In the genomic region with DNA sequence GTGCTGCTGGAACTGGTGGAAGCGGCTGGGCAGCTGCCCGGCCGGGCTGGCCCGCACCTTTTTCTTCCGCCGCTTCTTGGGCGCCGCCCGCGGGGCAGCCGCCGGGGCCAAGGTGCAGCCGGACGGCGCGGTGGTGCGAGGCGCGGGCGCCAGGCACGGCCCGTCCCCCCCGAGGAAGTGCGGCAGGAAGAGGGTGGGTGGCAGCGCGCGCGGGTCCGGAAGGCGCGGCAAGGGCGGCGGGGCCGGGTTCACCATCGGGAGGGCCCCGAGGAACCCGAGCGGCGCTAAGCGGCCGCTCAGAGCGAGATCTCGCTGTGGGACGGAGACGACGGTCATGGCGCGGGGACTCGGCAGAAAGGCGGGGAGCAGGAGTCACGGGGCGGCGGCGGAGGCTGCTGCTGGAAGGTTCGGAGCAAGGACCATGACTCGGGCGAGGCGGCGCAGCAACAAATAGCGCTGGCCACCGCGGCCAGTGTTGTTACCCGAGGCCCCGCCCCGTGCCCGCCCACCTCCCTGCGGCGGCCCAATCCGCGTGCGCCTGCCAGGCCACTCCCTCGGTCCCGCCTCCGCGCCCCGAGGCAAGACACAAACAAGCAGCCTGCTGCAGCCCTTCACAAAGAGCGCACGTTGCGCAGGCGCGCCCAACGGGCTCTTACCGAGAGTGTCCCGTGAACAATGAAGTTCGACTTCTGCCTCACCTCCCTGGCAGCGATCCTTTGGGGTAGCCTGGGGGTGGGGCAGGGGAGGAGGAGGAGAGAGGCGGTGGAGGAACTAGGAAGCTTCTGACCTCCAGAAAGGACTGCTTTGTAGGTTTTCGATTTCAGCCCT, we compare ENCODE assay signal across 7 mouse cellular contexts. TPM values are rescaled to one million over a fixed set of nuclear protein-coding genes. Genes with fewer than 3 reads are reported as not detected.
DNase-seq lines count a peak whose midpoint lies in the region; ATAC-seq and TF ChIP-seq lines count a peak whose summit lies in the region.

No protein-coding gene starts in this region.

- peak; percentile 99 for DNase-seq in adrenal gland, adult 2 months
- peak; percentile 99 for DNase-seq in embryo, embryonic 11.5 days (ENCODE audit: low read depth, low spot score)
- DNase-seq in gastrocnemius, postnatal 4 days (ENCODE audit: low spot score in 2 of 2): peak; percentile 97 to 98
- DNase-seq in left cerebral cortex, postnatal 4 days: peak; percentile 99

- no peaks in the 10 kb centered on the region for H3K27me3 ChIP-seq in intestine, postnatal 0 days (replicated peaks; ENCODE audit: control insufficient read depth, insufficient read depth, low read length)
- no peaks in the 10 kb centered on the region for H3K27me3 ChIP-seq in midbrain, embryonic 12.5 days
- no peaks in the 10 kb centered on the region for H3K27me3 ChIP-seq in small intestine, adult 2 months (ENCODE audit: control insufficient read depth, insufficient read depth, low read length)

- peak; percentile 90 for ATAC-seq in intestine, postnatal 0 days
- ATAC-seq in midbrain, embryonic 12.5 days (ENCODE audit: low FRiP score, low read depth): peak; percentile 93

- H3K4me3 ChIP-seq in intestine, postnatal 0 days (ENCODE audit: low read depth, low read length): peak overlapping the region; percentile 92
- H3K4me3 ChIP-seq in midbrain, embryonic 12.5 days: peak overlapping the region; percentile 72
- H3K4me3 ChIP-seq in small intestine, adult 2 months (ENCODE audit: low read depth, low read length): peak overlapping the region; percentile 75

- WGBS in intestine, postnatal 0 days: 0% methylated on average over 63 of the region's 88 CpGs
- WGBS in midbrain, embryonic 12.5 days: under 1% methylated on average over 57 of the region's 88 CpGs
- under 1% methylated on average over 88 of the region's 88 CpGs for WGBS in small intestine, adult 2 months

- peak overlapping the region; percentile 68 for H3K4me2 ChIP-seq in intestine, postnatal 0 days (replicated peaks; ENCODE audit: low read depth)
- H3K4me2 ChIP-seq in midbrain, embryonic 12.5 days (replicated peaks): peak overlapping the region; percentile 78

- H3K36me3 ChIP-seq in intestine, postnatal 0 days (ENCODE audit: control insufficient read depth, insufficient read depth): peaks cover 26% of the 10 kb centered on the region
- H3K36me3 ChIP-seq in midbrain, embryonic 12.5 days: peaks cover 29% of the 10 kb centered on the region
- peaks cover 20% of the 10 kb centered on the region for H3K36me3 ChIP-seq in small intestine, adult 2 months (ENCODE audit: control insufficient read depth, insufficient read depth, low read length)

- H3K27ac ChIP-seq in intestine, postnatal 0 days (ENCODE audit: low read depth, low read length): peak overlapping the region; percentile 100
- H3K27ac ChIP-seq in midbrain, embryonic 12.5 days (replicated peaks): peak overlapping the region; percentile 97
- peak overlapping the region; percentile 97 for H3K27ac ChIP-seq in small intestine, adult 2 months (ENCODE audit: insufficient read depth, low read depth, low read length)

- TF ChIP-seq POLR2A in small intestine, adult 2 months (IDR thresholded peaks at IDR 0.05; ENCODE audit: low read depth, low read length): peak; percentile 94

- peak overlapping the region; percentile 100 for H3K9ac ChIP-seq in intestine, postnatal 0 days (ENCODE audit: low read depth, low read length)
- peak overlapping the region; percentile 96 for H3K9ac ChIP-seq in midbrain, embryonic 12.5 days (replicated peaks)

- no peak for TF ChIP-seq CTCF in intestine, postnatal 0 days (IDR thresholded peaks at IDR 0.05; ENCODE audit: low read depth)
- TF ChIP-seq CTCF in small intestine, adult 2 months (IDR thresholded peaks at IDR 0.05; ENCODE audit: extremely low read depth, insufficient read length, insufficient replicate concordance, low read depth, low read length): no peak

- H3K9me3 ChIP-seq in intestine, postnatal 0 days (ENCODE audit: control insufficient read depth): no peaks in the 10 kb centered on the region
- H3K9me3 ChIP-seq in midbrain, embryonic 12.5 days: no peaks in the 10 kb centered on the region

- intact Hi-C loops in left cerebral cortex, postnatal 4 days (cut with DNase I): no loop called here

- no peaks in the 10 kb centered on the region; the same call in none of the 2 replicates for H3K4me1 ChIP-seq in intestine, postnatal 0 days (replicated peaks; ENCODE audit: control insufficient read depth, insufficient read depth, low read length)
- H3K4me1 ChIP-seq in midbrain, embryonic 12.5 days: peaks cover 19% of the 10 kb centered on the region
- H3K4me1 ChIP-seq in small intestine, adult 2 months (ENCODE audit: control insufficient read depth, insufficient read depth, insufficient read length, low read length): 0 out of 2 replicates have a peak, but pooled peaks cover 4% of the 10 kb centered on the region

RNA-seq across cellular contexts. Expression of a gene that starts 39.5 kb away (rescaled TPM):
- under 1 TPM; 0.55 to 0.98 TPM for total RNA-seq in adrenal gland, adult 2 months (2021)
- polyA plus RNA-seq in adrenal gland, adult 2 months (2012; rRNA removed): 0.22 and 0.85 TPM in 2 replicates
- total RNA-seq in gastrocnemius, postnatal 4 days (2021): under 1 TPM in 1 of 2 experiments, not detected in 1; 0.08 TPM
- polyA plus RNA-seq in intestine, postnatal 0 days (2015; fragmentation: Nextera tagmentation; extraction: Ambion mirVana): 1.5 and 2.0 TPM in 2 replicates
- 10 to 100 TPM; 46.7 to 48.9 TPM for total RNA-seq in left cerebral cortex, postnatal 4 days (2021)
- polyA plus RNA-seq in midbrain, embryonic 12.5 days (2016; fragmentation: Nextera tagmentation; extraction: Ambion mirVana): 14.3 and 16.9 TPM in 2 replicates
- polyA plus RNA-seq in small intestine, adult 2 months (2012; rRNA removed): 0.15 TPM in 1 of 2 replicates, not detected in the other

RNA-seq across cellular contexts. Expression of a gene that starts 41.7 kb away (rescaled TPM):
- 100 to 1,000 TPM; 165 to 239 TPM for total RNA-seq in adrenal gland, adult 2 months (2021)
- 205 and 321 TPM in 2 replicates for polyA plus RNA-seq in adrenal gland, adult 2 months (2012; rRNA removed)
- total RNA-seq in gastrocnemius, postnatal 4 days (2021): 100 to 1,000 TPM; 117 to 126 TPM
- polyA plus RNA-seq in intestine, postnatal 0 days (2015; fragmentation: Nextera tagmentation; extraction: Ambion mirVana): 113 and 131 TPM in 2 replicates
- 10 to 100 TPM; 79.0 to 80.6 TPM for total RNA-seq in left cerebral cortex, postnatal 4 days (2021)
- polyA plus RNA-seq in midbrain, embryonic 12.5 days (2016; fragmentation: Nextera tagmentation; extraction: Ambion mirVana): 110 and 113 TPM in 2 replicates
- 119 and 337 TPM in 2 replicates for polyA plus RNA-seq in small intestine, adult 2 months (2012; rRNA removed)

RNA-seq across cellular contexts. Expression of a gene that starts 58.7 kb away (rescaled TPM):
- total RNA-seq in adrenal gland, adult 2 months (2021): 10 to 100 TPM; 19.5 to 47.0 TPM
- 63.8 and 85.1 TPM in 2 replicates for polyA plus RNA-seq in adrenal gland, adult 2 months (2012; rRNA removed)
- 10 to 100 TPM; 28.8 to 35.2 TPM for total RNA-seq in gastrocnemius, postnatal 4 days (2021)
- polyA plus RNA-seq in intestine, postnatal 0 days (2015; fragmentation: Nextera tagmentation; extraction: Ambion mirVana): 1.8 and 1.9 TPM in 2 replicates
- 1 to 10 TPM; 8.2 to 8.4 TPM for total RNA-seq in left cerebral cortex, postnatal 4 days (2021)
- polyA plus RNA-seq in midbrain, embryonic 12.5 days (2016; fragmentation: Nextera tagmentation; extraction: Ambion mirVana): 1.3 and 1.6 TPM in 2 replicates
- 3.0 and 4.9 TPM in 2 replicates for polyA plus RNA-seq in small intestine, adult 2 months (2012; rRNA removed)

Comparison
In these comparisons a context has a peak if more than half of its experiments do, and no peak if none do; other contexts are left out.
1. Peak in every context shown above with its lines: DNase-seq, ATAC-seq, H3K4me3 ChIP-seq and H3K27ac ChIP-seq.
2. RNA of a gene that starts 58.7 kb away (polyA plus RNA-seq): 63.8 to 85.1 TPM in adrenal gland, adult 2 months; 3.0 to 4.9 TPM in small intestine, adult 2 months, 1.8 to 1.9 TPM in intestine, postnatal 0 days and 1.3 to 1.6 TPM in midbrain, embryonic 12.5 days; every median in the first group is over 10 times any median in the second.